Mouse (Mus musculus) cerebellum, adult 11-12 months (tissue): ENCODE data around the gene Ngrn.
A peak's percentile ranks its signal among the peaks of the same experiment; 100 is the strongest.

Source experiments
- DNase-seq: peaks from one replicate; pipeline ENCODE4 v3.0.0; 2022

Gene Ngrn

GRCm38 (mm10) chr7:80264606-80265005, 3.6 kb downstream of the Ngrn start:
- no peak for DNase-seq

- DNase-seq: no peak
Observed at GRCm38 (mm10) chr7:80267764-80268163, 6.7 kb downstream of the Ngrn start.

- DNase-seq: peak; percentile 95
Observed at GRCm38 (mm10) chr7:80268897-80269750, 8.1 kb downstream of the Ngrn start, which contains the start of gene Vps33b. Gene Vps33b (plus strand): TSS chr7:80269649.

- DNase-seq: peak; percentile 68
Observed at GRCm38 (mm10) chr7:80269751-80270255, 8.8 kb downstream of the Ngrn start.

- no peak for DNase-seq
Observed at GRCm38 (mm10) chr7:80273456-80273855, 12.4 kb downstream of the Ngrn start.

- no peak for DNase-seq
Observed at GRCm38 (mm10) chr7:80276374-80276773, 15.4 kb downstream of the Ngrn start.

- no peak for DNase-seq
Observed at GRCm38 (mm10) chr7:80280032-80280431, 19.0 kb downstream of the Ngrn start.

GRCm38 (mm10) chr7:80280998-80281397, 20.0 kb downstream of the Ngrn start:
- no peak for DNase-seq

GRCm38 (mm10) chr7:80281646-80282045, 20.6 kb downstream of the Ngrn start:
- no peak for DNase-seq

- DNase-seq: no peak
Observed at GRCm38 (mm10) chr7:80283226-80283918, 22.4 kb downstream of the Ngrn start.

- no peak for DNase-seq
Observed at GRCm38 (mm10) chr7:80284391-80284790, 23.4 kb downstream of the Ngrn start.

- no peak for DNase-seq
Observed at GRCm38 (mm10) chr7:80285725-80286124, 24.7 kb downstream of the Ngrn start.

GRCm38 (mm10) chr7:80287736-80288135, 26.7 kb downstream of the Ngrn start:
- DNase-seq: no peak

GRCm38 (mm10) chr7:80294062-80294763, 33.2 kb downstream of the Ngrn start, which contains the start of gene Prc1:
Gene Prc1 (plus strand): TSS chr7:80294450.
- peak; percentile 99 for DNase-seq

- DNase-seq: no peak
Observed at GRCm38 (mm10) chr7:80294764-80295648, 34.0 kb downstream of the Ngrn start.

- DNase-seq: no peak
Observed at GRCm38 (mm10) chr7:80296462-80296861, 35.4 kb downstream of the Ngrn start.

GRCm38 (mm10) chr7:80297041-80297440, 36.0 kb downstream of the Ngrn start:
- no peak for DNase-seq

GRCm38 (mm10) chr7:80298754-80299153, 37.7 kb downstream of the Ngrn start:
- no peak for DNase-seq

- DNase-seq: no peak
Observed at GRCm38 (mm10) chr7:80299568-80299967, 38.6 kb downstream of the Ngrn start.

GRCm38 (mm10) chr7:80301522-80301921, 40.5 kb downstream of the Ngrn start:
- DNase-seq: no peak

GRCm38 (mm10) chr7:80307766-80308165, 46.8 kb downstream of the Ngrn start:
- no peak for DNase-seq

GRCm38 (mm10) chr7:80310771-80311170, 49.8 kb downstream of the Ngrn start:
- no peak for DNase-seq
